Mouse (Mus musculus): ENCODE measurements at regions not wholly inside any gene's neighbourhood (a gene's known extent, or its start where the extent isn't known, plus 50 kb on each side); places are given as distances from the start of the nearest gene placed in this dataset.

- H3K36me3 ChIP-seq (ENCODE audit: control insufficient read depth in 1 of 2, insufficient read depth in 2 of 2, low read length in 2 of 2) = no peaks in the 10 kb centered on the region
- H3K79me2 ChIP-seq (ENCODE audit: control insufficient read depth, insufficient read depth, low read length, poor library complexity) = no peaks in the 10 kb centered on the region
- TF ChIP-seq SIN3A (IDR thresholded peaks at IDR 0.05; ENCODE audit: low read length) = no peak
- TF ChIP-seq MAX (IDR thresholded peaks at IDR 0.05; ENCODE audit: low read length) = no peak
- TF ChIP-seq MAZ (IDR thresholded peaks at IDR 0.05; ENCODE audit: low read depth, low read length) = no peak
- no peak for TF ChIP-seq KAT2A (conservative IDR thresholded peaks at IDR 0.05; ENCODE audit: low read depth, low read length)
- H3K9me3 ChIP-seq (replicated peaks; ENCODE audit: insufficient read depth, low read length) = no peaks in the 10 kb centered on the region
- no peak for DNase-seq (ENCODE audit: low read depth, low spot score)
- H3K4me1 ChIP-seq (ENCODE audit: control insufficient read depth in 1 of 2, insufficient read depth in 2 of 2, low read length in 2 of 2) = no peaks in the 10 kb centered on the region
- no peaks in the 10 kb centered on the region for H3K27me3 ChIP-seq (ENCODE audit: control insufficient read depth in 1 of 2, insufficient read depth in 2 of 2, low read length in 2 of 2)
- H3K27ac ChIP-seq (ENCODE audit: control insufficient read depth, low read depth, low read length) = no peak overlapping the region
- no peak overlapping the region for H3K4me3 ChIP-seq (ENCODE audit: control insufficient read depth in 1 of 2, insufficient read depth in 1 of 2, low read depth in 2 of 2, low read length in 2 of 2)
- no peak overlapping the region for H3K9ac ChIP-seq (ENCODE audit: control insufficient read depth, low read depth, low read length, poor library complexity, severe bottlenecking)
Measured at GRCm38 (mm10) chr1:94496992-94497391, 444.6 kb upstream of the Pdcd1 start.

GRCm38 (mm10) chr1:94496341-94496740, 444.0 kb upstream of the Pdcd1 start:
- no peaks in the 10 kb centered on the region for H3K9me3 ChIP-seq (replicated peaks; ENCODE audit: insufficient read depth, low read length)
- no peak overlapping the region for H3K4me3 ChIP-seq (ENCODE audit: control insufficient read depth in 1 of 2, insufficient read depth in 1 of 2, low read depth in 2 of 2, low read length in 2 of 2)
- H3K9ac ChIP-seq (ENCODE audit: control insufficient read depth, low read depth, low read length, poor library complexity, severe bottlenecking) = no peak overlapping the region
- no peaks in the 10 kb centered on the region for H3K4me1 ChIP-seq (ENCODE audit: control insufficient read depth in 1 of 2, insufficient read depth in 2 of 2, low read length in 2 of 2)
- no peak for DNase-seq (ENCODE audit: low read depth, low spot score)
- no peak overlapping the region for H3K27ac ChIP-seq (ENCODE audit: control insufficient read depth, low read depth, low read length)
- no peaks in the 10 kb centered on the region for H3K79me2 ChIP-seq (ENCODE audit: control insufficient read depth, insufficient read depth, low read length, poor library complexity)
- H3K27me3 ChIP-seq (ENCODE audit: control insufficient read depth in 1 of 2, insufficient read depth in 2 of 2, low read length in 2 of 2) = no peaks in the 10 kb centered on the region
- TF ChIP-seq MXI1 (IDR thresholded peaks at IDR 0.05; ENCODE audit: low read depth, low read length) (no peak), USF1 (IDR thresholded peaks at IDR 0.05; ENCODE audit: low read depth, low read length) (no peak), CHD2 (IDR thresholded peaks at IDR 0.05; ENCODE audit: low read length) (no peak), CTCF (IDR thresholded peaks at IDR 0.05 in 2 of 3, conservative IDR thresholded peaks at IDR 0.05 in 1 of 3; ENCODE audit: control insufficient read depth in 1 of 3, insufficient read depth in 1 of 3, low read depth in 2 of 3, low read length in 3 of 3, poor library complexity in 1 of 3, severe bottlenecking in 1 of 3) (no peak), ZKSCAN1 (IDR thresholded peaks at IDR 0.05; ENCODE audit: low read depth, low read length) (no peak), POLR2AphosphoS2 (IDR thresholded peaks at IDR 0.05; ENCODE audit: low read length) (no peak), POLR2A (IDR thresholded peaks at IDR 0.05; ENCODE audit: control insufficient read depth in 1 of 2, insufficient read depth in 1 of 2, low read depth in 1 of 2, low read length in 2 of 2, poor library complexity in 1 of 2) (no peak), ELF1 (IDR thresholded peaks at IDR 0.05; ENCODE audit: low read depth, low read length) (no peak), USF2 (IDR thresholded peaks at IDR 0.05; ENCODE audit: borderline replicate concordance in 1 of 2, insufficient read depth in 1 of 2, low read depth in 1 of 2, low read length in 2 of 2) (no peak), GATA1 (IDR thresholded peaks at IDR 0.05; ENCODE audit: low read depth, low read length) (no peak), GABPA (IDR thresholded peaks at IDR 0.05; ENCODE audit: low read depth, low read length) (no peak), ETS1 (IDR thresholded peaks at IDR 0.05; ENCODE audit: low read depth, low read length) (no peak), UBTF (IDR thresholded peaks at IDR 0.05; ENCODE audit: borderline replicate concordance, insufficient read depth, low read depth, low read length) (no peak), MAZ (IDR thresholded peaks at IDR 0.05; ENCODE audit: low read depth, low read length) (no peak), SIN3A (IDR thresholded peaks at IDR 0.05; ENCODE audit: low read length) (no peak), RCOR1 (IDR thresholded peaks at IDR 0.05; ENCODE audit: low read depth, low read length) (no peak)
- H3K36me3 ChIP-seq (ENCODE audit: control insufficient read depth in 1 of 2, insufficient read depth in 2 of 2, low read length in 2 of 2) = no peaks in the 10 kb centered on the region

All from MEL (cell line).